Mouse (Mus musculus) intestine, postnatal 0 days (tissue): Measurements from ENCODE around the gene Myo9b. TPM values are rescaled to one million over a fixed set of nuclear protein-coding genes. Genes with fewer than 3 reads are reported as not detected.

ENCODE experiments used
- ATAC-seq: fragments of 200-750 bp; cut with Nextera tagmentation; 2 replicates; pipeline ENCODE4 v1.8.0; 2017; ENCODE audit warnings: mild to moderate bottlenecking, moderate TSS enrichment, moderate library complexity
- H3K27ac ChIP-seq: fragments of 300-500 bp; sonication (generic); 2 replicates; pipeline ENCODE4 v1.5.1; 2014; ENCODE audit warnings: mild to moderate bottlenecking, low read depth, low read length, moderate library complexity
- H3K27me3 ChIP-seq: fragments of 300-500 bp; sonication (generic); replicated peaks from 2 replicates; pipeline ENCODE4 v1.6.1; 2014; ENCODE audit warnings: low read length, mixed read lengths; ENCODE audit not compliant: control insufficient read depth, insufficient read depth
- H3K36me3 ChIP-seq: fragments of 300-500 bp; sonication (generic); 2 replicates; pipeline ENCODE4 v1.6.1; 2014; ENCODE audit warnings: mild to moderate bottlenecking, moderate library complexity; ENCODE audit not compliant: control insufficient read depth, insufficient read depth
- H3K4me1 ChIP-seq: fragments of 300-500 bp; sonication (generic); replicated peaks from 2 replicates; pipeline ENCODE4 v1.6.1; 2014; ENCODE audit warnings: antibody characterized with exemption, low read length, mixed read lengths; ENCODE audit not compliant: control insufficient read depth, insufficient read depth
- H3K4me2 ChIP-seq: fragments of 300-500 bp; sonication (generic); replicated peaks from 2 replicates; pipeline ENCODE4 v1.6.1; 2014; ENCODE audit warnings: low read depth, mild to moderate bottlenecking, moderate library complexity
- H3K4me3 ChIP-seq: fragments of 300-500 bp; sonication (generic); 2 replicates; pipeline ENCODE4 v1.5.1; 2014; ENCODE audit warnings: low read depth, low read length
- H3K9ac ChIP-seq: fragments of 300-500 bp; sonication (generic); 2 replicates; pipeline ENCODE4 v1.6.1; 2014; ENCODE audit warnings: mild to moderate bottlenecking, low read depth, low read length
- H3K9me3 ChIP-seq: fragments of 300-500 bp; sonication (generic); 2 replicates; pipeline ENCODE4 v1.6.1; 2016; ENCODE audit warnings: mixed run types; ENCODE audit not compliant: control insufficient read depth
- CTCF ChIP-seq: sonication (generic); IDR thresholded peaks from 2 replicates; pipeline ENCODE4 v1.5.1; 2016; ENCODE audit warnings: low read depth, mild to moderate bottlenecking, control low read depth, antibody characterized with exemption, moderate library complexity
- WGBS: fragments of 180-500 bp; shearing (Covaris S2); extraction: QIAGEN DNeasy Blood & Tissue Kit; methylation state at CpG from one replicate; pipeline ENCODE4 v1.1.7; 2014; 5-methylcytosine and 5-hydroxymethylcytosine counted together
- polyA plus RNA-seq: library from polyadenylated mRNA; unstranded; fragments of >200 nt; fragmentation: Nextera tagmentation; extraction: Ambion mirVana; gene quantifications from 2 replicates; pipeline ENCODE4 v1.2.1, GENCODE M21; 2015

Myo9b gene
- polyA plus RNA-seq, 1 experiment from 2014 or later, result 6.5 TPM

GRCm38 (mm10) chr8:71406099-71407015 lies 133.8 kb downstream of the Myo9b start:
- Histone ChIP-seq H3K4me1 (0 out of 2 replicates have a peak, but pooled peaks cover 4% of the 10 kb centered on the region), H3K27me3 (no peaks in the 10 kb centered on the region), H3K4me2 (peak overlapping the region; percentile 98), H3K4me3 (peak overlapping the region; percentile 59), H3K9ac (peak overlapping the region; percentile 58), H3K9me3 (no peaks in the 10 kb centered on the region), H3K36me3 (peaks cover 12% of the 10 kb centered on the region; the same call in 1 of the 2 replicates), H3K27ac (no peak overlapping the region)
- WGBS, result under 1% methylated on average over 55 of the region's 55 CpGs
- peak; percentile 94 for TF ChIP-seq CTCF
- ATAC-seq, result peak; percentile 58

- no peak overlapping the region for H3K9ac ChIP-seq
- no peak for ATAC-seq
- peaks cover 12% of the 10 kb centered on the region; the same call in 1 of the 2 replicates for H3K36me3 ChIP-seq
- H3K4me1 ChIP-seq, result 0 out of 2 replicates have a peak, but pooled peaks cover 4% of the 10 kb centered on the region
- no peak overlapping the region; the same call in 1 of the 2 replicates for H3K4me2 ChIP-seq
- no peaks in the 10 kb centered on the region for H3K9me3 ChIP-seq
- 91% methylated on average over 14 of the region's 14 CpGs for WGBS
- no peaks in the 10 kb centered on the region for H3K27me3 ChIP-seq
- H3K4me3 ChIP-seq, result no peak overlapping the region
- no peak overlapping the region for H3K27ac ChIP-seq
- TF ChIP-seq CTCF, result no peak
Measured at GRCm38 (mm10) chr8:71407441-71407840, 134.9 kb downstream of the Myo9b start.

- Histone ChIP-seq H3K27ac (no peak overlapping the region), H3K4me3 (no peak overlapping the region), H3K4me2 (no peak overlapping the region), H3K9me3 (no peaks in the 10 kb centered on the region), H3K9ac (no peak overlapping the region), H3K4me1 (0 out of 2 replicates have a peak, but pooled peaks cover 4% of the 10 kb centered on the region), H3K27me3 (no peaks in the 10 kb centered on the region), H3K36me3 (peaks cover 12% of the 10 kb centered on the region; the same call in 1 of the 2 replicates)
- ATAC-seq, result no peak
- 95% methylated on average over 4 of the region's 4 CpGs for WGBS
- no peak for TF ChIP-seq CTCF
Measured at GRCm38 (mm10) chr8:71408231-71408630, 135.7 kb downstream of the Myo9b start.

Other genes with a start within 250 kb of the Myo9b start
- gene Haus8, start 220 bp downstream of the Myo9b start, polyA plus RNA-seq, result 12.9 and 13.1 TPM in 2 replicates
- 98.4 and 106 TPM in 2 replicates for gene Use1, start 94.1 kb downstream of the Myo9b start, polyA plus RNA-seq
- gene Ocel1, start 98.6 kb downstream of the Myo9b start, polyA plus RNA-seq, result 20.0 and 20.5 TPM in 2 replicates
- gene Nr2f6, start 109.2 kb downstream of the Myo9b start, polyA plus RNA-seq, result 58.3 and 58.5 TPM in 2 replicates
- 4.1 and 4.9 TPM in 2 replicates for gene Ushbp1, start 123.1 kb downstream of the Myo9b start, polyA plus RNA-seq
- 66.8 and 68.6 TPM in 2 replicates for gene Babam1, start 124.1 kb downstream of the Myo9b start, polyA plus RNA-seq
- gene Ankle1, start 133.3 kb downstream of the Myo9b start, polyA plus RNA-seq, result 2.8 and 4.4 TPM in 2 replicates
- 15.2 and 15.9 TPM in 2 replicates for gene Abhd8, start 190.9 kb downstream of the Myo9b start, polyA plus RNA-seq
- gene Mrpl34, start 192.2 kb downstream of the Myo9b start, polyA plus RNA-seq, result 187 and 190 TPM in 2 replicates
- gene Dda1, start 196.5 kb downstream of the Myo9b start, polyA plus RNA-seq, result 82.8 and 91.7 TPM in 2 replicates
- gene Ano8, start 213.2 kb downstream of the Myo9b start, polyA plus RNA-seq, result 0.54 and 0.74 TPM in 2 replicates
- gene Gtpbp3, start 215.4 kb downstream of the Myo9b start, polyA plus RNA-seq, result 6.3 and 6.6 TPM in 2 replicates
- 109 and 111 TPM in 2 replicates for gene Plvap, start 239.0 kb downstream of the Myo9b start, polyA plus RNA-seq